Mouse (Mus musculus) Muller cell, postnatal 12 days (primary cell): Measurements from ENCODE around the gene Brms1.
A peak's percentile ranks its signal among the peaks of the same experiment; 100 is the strongest.
"Not testable (repeated sequence)": the region's sequence is repeated elsewhere in the genome, so short reads cannot be mapped to it uniquely, and the experiment has no call there.

Experiments
- DNase-seq: peaks from one replicate; pipeline ENCODE4 v3.0.0-alpha.2; 2015; ENCODE audit errors: inconsistent ontology term

The Brms1 gene

GRCm38 (mm10) chr19:5065104-5065503 is 23.9 kb downstream of the Brms1 start:
- DNase-seq = peak; percentile 24

DNA sequence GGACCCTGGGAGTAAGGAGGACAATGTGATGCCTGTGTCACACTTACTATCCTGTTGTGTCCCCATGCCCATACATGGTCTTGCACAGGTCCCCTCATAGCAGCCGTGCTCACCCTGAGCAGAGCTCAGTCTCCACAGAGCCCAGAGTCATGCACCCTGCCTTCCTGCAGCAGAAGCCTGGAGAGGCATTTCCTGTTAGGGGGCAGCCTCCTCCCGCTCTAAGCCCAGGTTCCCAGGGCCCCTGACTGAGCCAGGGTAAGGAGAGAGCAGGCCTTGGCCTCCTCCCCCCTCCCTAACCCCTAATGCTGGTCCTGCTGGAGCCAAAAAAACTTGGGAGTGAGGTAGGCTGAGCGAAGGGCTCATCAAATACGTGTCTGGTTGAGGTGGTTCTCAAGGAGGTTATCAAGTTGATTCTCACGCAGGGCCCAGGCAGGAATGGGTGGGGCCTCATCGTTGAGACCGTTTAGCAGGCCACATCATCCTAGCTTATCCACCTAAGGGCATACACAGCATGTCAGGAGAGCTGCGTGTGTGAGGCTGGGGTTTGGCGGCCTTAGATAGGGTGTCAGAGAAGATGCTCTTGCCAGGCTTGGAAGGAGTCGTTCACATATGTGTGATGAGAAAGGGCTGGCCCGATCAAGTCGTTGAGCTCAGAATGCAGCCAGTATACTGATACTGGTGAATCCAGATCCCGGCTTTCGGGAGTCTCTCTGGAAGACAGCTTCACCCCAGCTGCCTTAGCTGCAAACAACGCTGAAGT is 26.1 kb downstream of the Brms1 start:
- no peak for DNase-seq

GRCm38 (mm10) chr19:5067867-5068569 is 26.9 kb downstream of the Brms1 start, which contains the start of gene Cd248:
TSS of gene Cd248 (plus strand) at chr19:5068078.
- DNase-seq = peak; percentile 81

GRCm38 (mm10) chr19:5068570-5069234 is 27.5 kb downstream of the Brms1 start:
- no peak for DNase-seq

DNA sequence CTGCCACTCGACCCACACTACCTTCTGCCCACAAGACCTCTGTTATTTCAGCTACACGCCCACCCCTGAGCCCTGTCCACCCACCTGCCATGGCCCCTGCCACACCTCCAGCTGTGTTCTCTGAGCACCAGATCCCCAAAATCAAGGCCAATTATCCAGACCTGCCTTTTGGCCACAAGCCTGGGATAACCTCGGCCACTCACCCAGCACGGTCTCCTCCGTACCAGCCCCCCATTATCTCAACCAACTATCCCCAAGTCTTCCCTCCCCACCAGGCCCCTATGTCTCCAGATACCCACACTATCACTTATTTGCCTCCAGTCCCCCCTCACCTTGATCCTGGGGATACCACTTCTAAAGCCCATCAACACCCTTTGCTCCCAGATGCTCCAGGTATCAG is 28.3 kb downstream of the Brms1 start:
- no peak for DNase-seq

GRCm38 (mm10) chr19:5069978-5070377 is 28.8 kb downstream of the Brms1 start:
- DNase-seq = no peak

GRCm38 (mm10) chr19:5071077-5071476 is 29.9 kb downstream of the Brms1 start:
- no peak for DNase-seq

GRCm38 (mm10) chr19:5071545-5072369 is 30.6 kb downstream of the Brms1 start:
- peak; percentile 88 for DNase-seq

- no peak for DNase-seq
These were observed 31.4 kb downstream of the Brms1 start for GRCm38 (mm10) chr19:5072389-5073019.

DNA sequence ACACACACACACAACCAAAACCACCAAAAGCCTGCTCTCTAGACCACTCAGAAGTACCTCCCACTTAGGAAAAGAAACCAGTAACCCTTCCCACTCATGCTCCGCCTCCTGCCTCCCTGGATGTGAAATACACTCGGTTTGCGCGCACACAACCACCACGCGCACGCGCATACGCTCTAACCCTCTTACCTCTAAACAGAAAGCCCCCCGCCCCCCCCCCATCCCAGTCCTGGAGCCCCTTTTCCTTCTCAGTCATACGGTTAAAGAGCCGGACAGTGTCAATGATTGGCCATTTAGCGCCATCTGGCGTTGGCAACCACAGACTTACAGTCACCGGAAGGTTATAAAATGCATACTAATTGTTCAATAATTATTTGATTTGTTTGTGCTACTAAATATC is 31.9 kb downstream of the Brms1 start:
- DNase-seq = peak; percentile 55

GRCm38 (mm10) chr19:5073518-5073917 is 32.4 kb downstream of the Brms1 start:
- DNase-seq = no peak

GRCm38 (mm10) chr19:5079279-5079678 is 38.1 kb downstream of the Brms1 start:
- DNase-seq = no peak

GRCm38 (mm10) chr19:5082005-5082404 is 40.9 kb downstream of the Brms1 start:
- DNase-seq = no peak

GRCm38 (mm10) chr19:5082596-5082995 is 41.4 kb downstream of the Brms1 start:
- DNase-seq = no peak

DNA sequence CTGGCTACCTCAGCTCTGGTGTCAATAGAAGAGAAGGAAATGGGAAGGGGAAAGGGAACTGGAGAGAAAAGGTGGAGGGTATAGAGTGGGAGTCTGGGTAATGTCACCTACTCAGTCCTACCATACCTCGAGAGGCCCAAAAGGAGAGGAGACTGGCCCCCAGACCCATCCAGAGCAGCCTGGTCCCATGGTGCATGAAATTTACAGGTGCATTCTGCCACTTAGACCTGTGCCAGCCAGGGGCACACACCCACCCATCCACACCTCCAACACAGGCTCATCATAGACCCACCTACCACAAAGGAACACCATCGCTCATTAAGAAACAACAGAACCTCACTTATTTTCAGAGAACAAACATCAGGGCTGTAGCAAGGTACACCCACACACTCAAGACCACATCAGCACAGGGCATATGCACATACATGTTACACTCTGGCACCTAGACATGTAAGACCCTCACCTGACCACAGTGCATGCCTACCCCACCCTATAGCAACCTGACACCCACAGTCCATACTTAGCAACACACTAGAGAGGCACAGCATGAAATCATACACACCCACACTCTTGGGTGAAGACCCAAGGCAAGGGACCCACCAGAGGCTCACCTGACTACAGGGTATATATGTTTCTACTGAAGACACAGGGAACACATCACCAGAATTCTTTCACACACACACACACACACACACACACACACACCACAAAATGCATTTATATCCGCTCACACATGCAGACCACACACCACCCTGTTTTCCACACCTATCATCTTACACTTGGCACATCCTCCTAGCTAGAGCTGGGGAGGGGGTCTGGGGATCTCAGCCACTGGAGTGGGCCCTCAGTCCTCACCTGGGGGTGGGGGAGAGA is 43.0 kb downstream of the Brms1 start:
- no peak for DNase-seq

DNA sequence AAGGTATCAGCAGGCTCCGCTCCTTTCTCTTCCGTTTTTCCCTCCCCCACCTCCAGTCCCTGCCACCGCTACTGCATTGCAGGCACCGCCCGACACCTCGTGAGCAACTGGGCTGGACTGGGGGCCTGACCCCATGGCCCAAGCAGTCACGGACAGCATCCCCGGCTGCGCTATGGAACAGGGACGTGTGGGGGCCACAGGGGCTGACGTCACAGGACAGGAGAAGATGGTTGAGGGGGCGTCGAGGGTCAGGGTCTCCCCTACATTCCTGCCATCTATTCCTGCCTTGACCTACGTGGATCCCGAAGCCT is 43.6 kb downstream of the Brms1 start:
- no peak for DNase-seq

DNA sequence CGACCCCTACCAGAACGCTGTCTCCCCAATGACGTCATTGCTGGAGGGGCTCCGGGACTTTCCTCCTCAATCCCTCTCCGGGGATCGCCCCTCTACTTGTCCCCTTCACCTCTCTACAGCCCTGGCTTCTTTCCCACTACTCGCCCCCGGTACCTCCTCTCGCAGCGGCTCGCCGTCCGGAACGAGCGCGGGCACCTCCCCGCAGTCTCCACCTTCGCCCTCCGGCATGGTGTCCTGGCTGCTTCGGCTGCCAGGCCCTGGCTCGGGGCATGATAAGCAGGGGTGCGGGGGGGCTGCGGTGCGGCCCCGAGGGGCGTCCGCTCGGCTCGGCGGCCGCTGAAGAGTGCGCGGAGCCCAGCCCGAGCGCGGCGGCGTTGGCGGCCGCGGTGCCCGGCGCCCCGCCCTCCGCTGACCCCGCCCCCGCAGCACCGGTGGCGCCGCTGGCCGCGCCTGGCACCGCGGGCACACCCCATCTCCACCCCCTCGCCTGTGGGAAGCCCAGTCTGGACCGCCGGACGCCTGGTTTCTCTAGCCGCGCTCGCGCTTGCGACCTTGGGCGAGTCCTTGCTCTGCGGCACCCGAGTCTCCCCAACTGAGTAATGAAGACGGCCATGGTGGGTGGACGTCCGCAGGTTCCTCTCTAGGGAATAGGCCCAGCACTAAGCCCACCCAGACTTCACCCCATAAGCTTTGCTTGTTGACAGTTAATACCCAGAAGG is 44.1 kb downstream of the Brms1 start, which contains the start of gene Tmem151a:
Tmem151a (minus strand) TSS at position 387 of the 719 bp plus-strand sequence.
- DNase-seq = peak; percentile 56

DNA sequence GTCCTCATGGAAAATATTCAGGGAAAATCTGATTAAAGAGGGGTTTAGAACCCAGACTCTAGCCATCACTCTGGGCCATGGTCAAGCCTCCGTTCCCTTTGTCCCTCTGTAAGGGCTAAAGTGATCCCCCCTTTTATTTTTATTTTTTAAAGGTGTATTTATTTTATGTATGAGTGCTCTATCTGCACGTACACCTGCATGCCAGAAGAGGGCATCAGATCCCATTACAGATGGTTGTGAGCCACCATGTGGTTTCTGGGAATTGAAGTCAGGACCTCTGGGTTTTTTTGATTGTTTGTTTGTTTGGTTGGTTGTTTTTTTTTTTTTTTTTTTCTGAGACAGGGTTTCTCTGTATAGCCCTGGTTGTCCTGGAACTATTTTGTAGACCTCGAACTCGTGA is 45.4 kb downstream of the Brms1 start:
- DNase-seq = not testable (repeated sequence)

- peak; percentile 98 for DNase-seq
These were observed 47.0 kb downstream of the Brms1 start, which contains the start of gene Yif1a for GRCm38 (mm10) chr19:5087884-5088728. TSS of gene Yif1a (plus strand) at chr19:5088538.
